Mouse (Mus musculus): ENCODE measurements around the gene Romo1. TPM values are rescaled to one million over a fixed set of nuclear protein-coding genes. Genes with fewer than 3 reads are reported as not detected.

Gene Romo1
- polyA plus RNA-seq, 1 experiment from 2014 or later = 413 TPM

GRCm38 (mm10) chr2:156135695-156136094 is 8.1 kb upstream of the Romo1 start:
- no peaks in the 10 kb centered on the region for H3K9me3 ChIP-seq (ENCODE audit: control insufficient read depth, low read length)
- DNase-seq (no peak), ATAC-seq (ENCODE audit: low FRiP score, low TSS enrichment) (no peak)
- H3K27ac ChIP-seq (replicated peaks; ENCODE audit: low read depth, low read length) = no peak overlapping the region
- H3K4me1 ChIP-seq (ENCODE audit: control insufficient read depth, insufficient read depth, low read length) = no peaks in the 10 kb centered on the region
- 90% methylated on average over 6 of the region's 6 CpGs for WGBS
- 0 out of 2 replicates have a peak, but pooled peaks cover 5% of the 10 kb centered on the region for H3K36me3 ChIP-seq (ENCODE audit: control insufficient read depth, insufficient read depth, low read length)
- no peak overlapping the region for H3K9ac ChIP-seq (replicated peaks; ENCODE audit: low read length)
- no peak overlapping the region for H3K4me3 ChIP-seq (replicated peaks; ENCODE audit: low read depth, low read length)
- H3K27me3 ChIP-seq (ENCODE audit: control insufficient read depth, insufficient read depth, low read length) = no peaks in the 10 kb centered on the region
- no peak overlapping the region for H3K4me2 ChIP-seq (ENCODE audit: low read length)

DNA sequence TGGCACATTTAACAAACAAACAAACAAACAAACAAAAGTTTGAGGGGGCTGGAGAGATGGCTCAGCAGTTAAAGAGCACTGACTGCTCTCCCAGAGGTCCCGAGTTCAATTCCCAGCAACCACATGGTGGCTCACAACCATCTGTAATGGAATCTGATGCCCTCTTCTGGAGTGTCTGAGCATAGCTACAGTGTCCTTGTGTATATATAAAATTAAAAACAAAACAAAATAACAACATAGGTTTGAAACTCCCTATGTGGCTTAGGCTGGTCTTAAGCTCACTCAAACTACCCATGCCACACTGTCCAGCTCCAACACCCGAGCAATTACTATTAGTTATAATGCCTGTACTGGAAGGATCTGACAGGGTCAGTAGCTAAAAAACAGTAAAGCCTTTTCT is 1.0 kb upstream of the Romo1 start:
- Histone ChIP-seq H3K27me3 (ENCODE audit: control insufficient read depth, insufficient read depth, low read length) (no peaks in the 10 kb centered on the region), H3K9me3 (ENCODE audit: control insufficient read depth, low read length) (no peaks in the 10 kb centered on the region), H3K36me3 (ENCODE audit: control insufficient read depth, insufficient read depth, low read length) (peaks cover 20% of the 10 kb centered on the region), H3K27ac (replicated peaks; ENCODE audit: low read depth, low read length) (no peak overlapping the region), H3K4me3 (replicated peaks; ENCODE audit: low read depth, low read length) (peak overlapping the region; percentile 81; the same call in 1 of the 2 replicates), H3K4me2 (ENCODE audit: low read length) (peak overlapping the region; percentile 56), H3K9ac (replicated peaks; ENCODE audit: low read length) (no peak overlapping the region), H3K4me1 (ENCODE audit: control insufficient read depth, insufficient read depth, low read length) (no peaks in the 10 kb centered on the region)
- DNase-seq (no peak), ATAC-seq (ENCODE audit: low FRiP score, low TSS enrichment) (no peak)
- 91% methylated on average over 2 of the region's 2 CpGs for WGBS

GRCm38 (mm10) chr2:156143367-156143766 is 472 bp upstream of the Romo1 start:
- Histone ChIP-seq H3K4me3 (replicated peaks; ENCODE audit: low read depth, low read length) (peak overlapping the region; percentile 81), H3K9ac (replicated peaks; ENCODE audit: low read length) (peak overlapping the region; percentile 75), H3K4me2 (ENCODE audit: low read length) (peak overlapping the region; percentile 56), H3K27me3 (ENCODE audit: control insufficient read depth, insufficient read depth, low read length) (no peaks in the 10 kb centered on the region), H3K36me3 (ENCODE audit: control insufficient read depth, insufficient read depth, low read length) (peaks cover 26% of the 10 kb centered on the region), H3K9me3 (ENCODE audit: control insufficient read depth, low read length) (no peaks in the 10 kb centered on the region), H3K4me1 (ENCODE audit: control insufficient read depth, insufficient read depth, low read length) (no peaks in the 10 kb centered on the region), H3K27ac (replicated peaks; ENCODE audit: low read depth, low read length) (peak overlapping the region; percentile 94)
- DNase-seq = no peak
- 2% methylated on average over 16 of the region's 16 CpGs for WGBS
- ATAC-seq (ENCODE audit: low FRiP score, low TSS enrichment) = no peak

- no peak overlapping the region for H3K9ac ChIP-seq (replicated peaks; ENCODE audit: low read length)
- no peak overlapping the region; the same call in 1 of the 2 replicates for H3K4me3 ChIP-seq (replicated peaks; ENCODE audit: low read depth, low read length)
- WGBS = 70% methylated on average over 11 of the region's 11 CpGs
- H3K36me3 ChIP-seq (ENCODE audit: control insufficient read depth, insufficient read depth, low read length) = peaks cover 45% of the 10 kb centered on the region
- DNase-seq (no peak), ATAC-seq (ENCODE audit: low FRiP score, low TSS enrichment) (no peak)
- no peaks in the 10 kb centered on the region for H3K27me3 ChIP-seq (ENCODE audit: control insufficient read depth, insufficient read depth, low read length)
- H3K4me1 ChIP-seq (ENCODE audit: control insufficient read depth, insufficient read depth, low read length) = no peaks in the 10 kb centered on the region
- H3K4me2 ChIP-seq (ENCODE audit: low read length) = peak overlapping the region; percentile 56
- H3K9me3 ChIP-seq (ENCODE audit: control insufficient read depth, low read length) = no peaks in the 10 kb centered on the region
- no peak overlapping the region for H3K27ac ChIP-seq (replicated peaks; ENCODE audit: low read depth, low read length)
Measured at GRCm38 (mm10) chr2:156145486-156146130, 1.8 kb downstream of the Romo1 start.

GRCm38 (mm10) chr2:156146272-156146989 is 2.6 kb downstream of the Romo1 start:
- H3K4me3 ChIP-seq (replicated peaks; ENCODE audit: low read depth, low read length) = no peak overlapping the region
- peaks cover 51% of the 10 kb centered on the region for H3K36me3 ChIP-seq (ENCODE audit: control insufficient read depth, insufficient read depth, low read length)
- no peaks in the 10 kb centered on the region for H3K4me1 ChIP-seq (ENCODE audit: control insufficient read depth, insufficient read depth, low read length)
- ATAC-seq (ENCODE audit: low FRiP score, low TSS enrichment) (no peak), DNase-seq (no peak)
- H3K27me3 ChIP-seq (ENCODE audit: control insufficient read depth, insufficient read depth, low read length) = no peaks in the 10 kb centered on the region
- H3K4me2 ChIP-seq (ENCODE audit: low read length) = no peak overlapping the region
- H3K9ac ChIP-seq (replicated peaks; ENCODE audit: low read length) = no peak overlapping the region
- no peak overlapping the region for H3K27ac ChIP-seq (replicated peaks; ENCODE audit: low read depth, low read length)
- no peaks in the 10 kb centered on the region for H3K9me3 ChIP-seq (ENCODE audit: control insufficient read depth, low read length)
- 73% methylated on average over 5 of the region's 5 CpGs for WGBS

DNA sequence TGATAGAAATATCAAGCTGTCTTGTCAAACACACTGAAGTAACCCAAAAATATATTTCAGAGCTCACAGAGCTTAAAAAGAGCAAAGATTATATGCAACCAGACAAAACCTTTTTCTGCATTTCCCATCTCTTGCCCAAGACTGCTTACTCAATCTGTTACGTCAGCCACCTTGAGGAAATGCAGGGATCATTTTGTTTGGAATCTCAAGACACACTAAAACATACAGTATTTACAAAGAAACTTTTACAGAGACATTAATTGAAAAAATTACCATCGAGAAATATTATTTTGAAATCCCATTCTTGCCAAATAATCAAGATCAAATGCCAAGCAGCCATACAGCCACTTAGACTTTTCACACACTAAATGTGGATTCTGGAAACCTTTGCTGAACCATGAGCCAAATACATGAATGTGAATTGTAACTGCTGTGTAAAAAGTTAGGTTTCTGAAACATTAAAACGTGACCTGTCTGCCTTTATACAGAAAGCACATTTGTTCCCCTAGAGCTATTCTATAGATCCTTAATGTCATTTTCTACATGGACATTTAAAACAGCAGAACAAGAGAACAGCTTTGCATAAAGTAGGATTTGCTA is 3.6 kb downstream of the Romo1 start:
- WGBS = 89% methylated on average over 3 of the region's 3 CpGs
- Histone ChIP-seq H3K27ac (replicated peaks; ENCODE audit: low read depth, low read length) (no peak overlapping the region), H3K4me1 (ENCODE audit: control insufficient read depth, insufficient read depth, low read length) (no peaks in the 10 kb centered on the region), H3K27me3 (ENCODE audit: control insufficient read depth, insufficient read depth, low read length) (no peaks in the 10 kb centered on the region), H3K4me3 (replicated peaks; ENCODE audit: low read depth, low read length) (no peak overlapping the region), H3K36me3 (ENCODE audit: control insufficient read depth, insufficient read depth, low read length) (peaks cover 52% of the 10 kb centered on the region), H3K4me2 (ENCODE audit: low read length) (no peak overlapping the region), H3K9me3 (ENCODE audit: control insufficient read depth, low read length) (no peaks in the 10 kb centered on the region), H3K9ac (replicated peaks; ENCODE audit: low read length) (no peak overlapping the region)
- ATAC-seq (ENCODE audit: low FRiP score, low TSS enrichment) (no peak), DNase-seq (no peak)

GRCm38 (mm10) chr2:156151538-156151937 is 7.7 kb downstream of the Romo1 start:
- H3K4me2 ChIP-seq (ENCODE audit: low read length) = no peak overlapping the region
- peaks cover 77% of the 10 kb centered on the region for H3K36me3 ChIP-seq (ENCODE audit: control insufficient read depth, insufficient read depth, low read length)
- ATAC-seq (ENCODE audit: low FRiP score, low TSS enrichment) = no peak
- no peaks in the 10 kb centered on the region for H3K9me3 ChIP-seq (ENCODE audit: control insufficient read depth, low read length)
- H3K4me3 ChIP-seq (replicated peaks; ENCODE audit: low read depth, low read length) = no peak overlapping the region
- no peak for DNase-seq
- H3K27ac ChIP-seq (replicated peaks; ENCODE audit: low read depth, low read length) = no peak overlapping the region
- H3K9ac ChIP-seq (replicated peaks; ENCODE audit: low read length) = no peak overlapping the region
- no peaks in the 10 kb centered on the region for H3K4me1 ChIP-seq (ENCODE audit: control insufficient read depth, insufficient read depth, low read length)
- no peaks in the 10 kb centered on the region for H3K27me3 ChIP-seq (ENCODE audit: control insufficient read depth, insufficient read depth, low read length)

GRCm38 (mm10) chr2:156165478-156165877 is 21.6 kb downstream of the Romo1 start:
- no peak for ATAC-seq (ENCODE audit: low FRiP score, low TSS enrichment)
- 98% methylated on average over 1 of the region's 1 CpGs for whole genome bisulfite sequencing
- H3K4me3 ChIP-seq (replicated peaks; ENCODE audit: low read depth, low read length) = no peak overlapping the region

More at GRCm38 (mm10) chr2:156165478-156165877, 21.6 kb downstream of the Romo1 start:
- Histone ChIP-seq H3K27me3 (ENCODE audit: control insufficient read depth, insufficient read depth, low read length) (no peaks in the 10 kb centered on the region), H3K27ac (replicated peaks; ENCODE audit: low read depth, low read length) (no peak overlapping the region), H3K9me3 (ENCODE audit: control insufficient read depth, low read length) (no peaks in the 10 kb centered on the region), H3K4me2 (ENCODE audit: low read length) (no peak overlapping the region), H3K36me3 (ENCODE audit: control insufficient read depth, insufficient read depth, low read length) (peaks cover 91% of the 10 kb centered on the region), H3K9ac (replicated peaks; ENCODE audit: low read length) (no peak overlapping the region), H3K4me1 (ENCODE audit: control insufficient read depth, insufficient read depth, low read length) (no peaks in the 10 kb centered on the region)
- no peak for DNase-seq

Measured in midbrain, embryonic 14.5 days (tissue).